Mouse (Mus musculus): Measurements from ENCODE around the gene Chrng. TPM values are rescaled to one million over a fixed set of nuclear protein-coding genes. Genes with fewer than 3 reads are reported as not detected.
A peak's percentile ranks its signal among the peaks of the same experiment; 100 is the strongest.

Chrng gene
- total RNA-seq, 1 experiment from 2014 or later, result not detected

DNA sequence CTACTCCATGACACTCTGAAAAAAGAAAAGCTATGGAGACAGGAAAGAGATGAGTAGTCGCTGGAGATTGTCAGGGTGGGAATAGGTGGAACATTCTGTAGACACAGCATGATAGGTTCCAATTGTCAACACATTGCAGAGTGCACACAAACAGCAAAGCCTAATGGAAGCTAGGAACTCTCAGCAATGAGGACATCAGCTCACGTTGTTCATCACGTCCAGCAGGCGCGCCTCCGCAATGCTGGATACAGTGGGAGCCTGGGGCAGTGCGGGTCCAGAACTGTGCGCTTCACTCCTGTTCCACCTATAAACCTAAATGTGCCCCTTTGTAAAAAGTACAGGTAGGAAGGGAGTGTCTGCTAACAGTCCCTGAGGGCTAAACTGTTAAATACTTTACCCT is 38.6 kb downstream of the Chrng start:
- no peak for ATAC-seq (replicated peaks; ENCODE audit: insufficient number of reproducible peaks, low FRiP score, low TSS enrichment, poor library complexity, severe bottlenecking)

GRCm38 (mm10) chr1:87245430-87245829 is 41.0 kb downstream of the Chrng start:
- no peak for ATAC-seq (replicated peaks; ENCODE audit: insufficient number of reproducible peaks, low FRiP score, low TSS enrichment, poor library complexity, severe bottlenecking)

GRCm38 (mm10) chr1:87245929-87246815 is 41.7 kb downstream of the Chrng start:
- ATAC-seq (replicated peaks; ENCODE audit: insufficient number of reproducible peaks, low FRiP score, low TSS enrichment, poor library complexity, severe bottlenecking), result peak; percentile 69

DNA sequence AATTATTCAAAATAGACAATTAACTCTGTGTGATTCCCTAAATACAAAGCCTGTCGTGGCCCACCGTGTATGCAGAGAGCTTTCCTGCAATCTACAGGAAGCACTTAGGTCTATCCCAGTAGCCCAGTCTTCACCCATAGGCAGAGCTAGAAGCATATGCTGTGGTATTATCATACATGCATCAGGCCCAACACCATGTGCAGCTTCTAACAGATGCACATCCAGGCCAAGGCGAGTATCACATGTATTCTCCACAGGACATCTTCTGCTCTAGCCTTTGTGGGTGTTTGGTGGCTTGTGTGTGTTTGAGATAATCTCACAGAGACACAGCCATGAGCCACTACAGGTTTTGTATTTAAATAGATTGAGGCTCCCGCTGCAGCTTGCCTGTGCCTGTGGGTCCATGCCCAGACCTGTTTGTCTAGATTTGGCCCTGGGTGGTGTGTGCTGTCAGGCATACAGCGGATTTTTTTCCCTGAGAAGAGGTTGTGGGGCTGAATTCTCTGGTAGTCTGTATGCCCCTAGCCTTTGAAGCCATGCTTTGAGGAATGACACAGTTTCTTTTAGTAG is 47.7 kb downstream of the Chrng start:
- ATAC-seq (replicated peaks; ENCODE audit: insufficient number of reproducible peaks, low FRiP score, low TSS enrichment, poor library complexity, severe bottlenecking), result no peak

DNA sequence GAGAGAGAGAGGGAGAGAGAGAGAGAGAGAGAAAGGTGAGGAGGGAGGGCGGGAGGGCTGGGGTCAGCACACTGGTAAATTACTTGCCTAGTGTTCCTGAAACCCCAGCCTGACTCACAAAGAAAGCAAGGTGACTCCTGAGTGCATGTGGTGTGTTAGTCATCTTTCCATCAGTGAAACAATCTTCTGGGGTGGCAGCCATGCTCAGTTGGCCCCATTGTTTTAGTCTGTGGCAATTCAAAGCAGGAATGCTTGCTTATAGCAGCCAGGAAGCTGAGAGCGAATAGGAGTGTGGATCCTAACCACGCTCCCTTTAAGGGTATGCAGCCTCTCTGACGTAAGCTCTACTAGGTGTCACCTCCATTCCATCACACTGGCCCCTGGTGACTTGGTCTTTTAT is 50.7 kb downstream of the Chrng start:
- no peak for ATAC-seq (replicated peaks; ENCODE audit: insufficient number of reproducible peaks, low FRiP score, low TSS enrichment, poor library complexity, severe bottlenecking)

DNA sequence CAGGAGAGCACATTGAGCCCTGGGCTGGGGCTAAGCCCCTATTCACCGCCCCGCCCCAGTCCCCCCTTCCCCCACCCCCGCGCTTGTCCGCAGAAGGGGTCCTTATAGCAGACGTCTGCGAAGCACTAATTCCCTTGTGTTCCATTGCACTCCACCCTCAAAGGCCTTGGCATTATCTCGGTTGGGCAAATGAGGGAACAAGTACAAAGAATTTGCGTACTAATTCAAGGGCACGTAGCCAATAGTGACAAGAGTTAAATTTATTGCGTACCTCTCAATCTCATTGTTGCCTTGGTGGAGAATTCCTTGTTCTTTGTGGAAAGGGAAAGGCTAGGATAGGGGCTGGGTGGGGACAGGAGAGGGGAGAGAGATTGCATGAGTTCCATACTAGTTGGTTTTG is 53.2 kb downstream of the Chrng start:
- ATAC-seq (replicated peaks; ENCODE audit: insufficient number of reproducible peaks, low FRiP score, low TSS enrichment, poor library complexity, severe bottlenecking), result no peak

DNA sequence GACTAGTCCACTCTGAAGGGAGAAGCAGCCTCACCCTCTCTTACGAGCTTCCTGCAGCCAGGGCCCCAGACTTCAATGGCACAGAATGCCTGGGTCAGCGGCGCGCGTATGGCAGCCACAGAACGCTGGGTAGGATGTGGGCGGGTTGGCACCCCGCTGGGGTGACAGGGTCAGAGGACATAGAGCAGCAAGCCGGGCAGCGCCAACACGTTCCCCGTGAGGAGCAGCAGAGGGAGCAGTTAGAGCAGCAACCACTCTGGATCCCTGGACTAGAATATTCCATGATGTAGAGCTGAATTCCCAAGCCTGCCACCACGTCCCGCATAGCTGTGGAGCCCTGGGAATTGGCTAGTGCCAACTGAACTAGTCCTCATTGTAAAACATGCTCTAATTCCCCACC is 54.0 kb downstream of the Chrng start:
- no peak for ATAC-seq (replicated peaks; ENCODE audit: insufficient number of reproducible peaks, low FRiP score, low TSS enrichment, poor library complexity, severe bottlenecking)

DNA sequence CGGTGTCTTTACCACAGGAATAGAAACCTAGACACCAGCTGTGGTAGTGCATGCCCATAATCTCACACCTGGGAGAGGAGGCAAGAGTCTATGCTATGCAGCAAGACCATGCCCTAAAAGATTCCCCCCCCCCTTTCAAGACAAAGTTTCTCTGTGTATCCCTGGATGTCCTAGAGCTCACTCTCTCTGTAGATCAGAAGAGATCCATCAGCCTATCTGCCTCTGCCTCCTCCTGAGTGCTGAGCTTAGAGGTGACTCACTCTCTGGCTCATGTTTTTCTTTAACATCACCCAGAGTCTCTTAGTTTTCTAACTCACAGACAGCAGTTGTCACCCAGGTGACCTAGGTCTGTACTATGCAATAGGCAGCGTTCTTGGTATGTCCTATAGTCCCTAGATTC is 54.9 kb downstream of the Chrng start:
- no peak for ATAC-seq (replicated peaks; ENCODE audit: insufficient number of reproducible peaks, low FRiP score, low TSS enrichment, poor library complexity, severe bottlenecking)

Other genes with a start within 250 kb of the Chrng start
- not detected in 3 replicates for gene Alppl2, start 114.7 kb upstream of the Chrng start, total RNA-seq (2017)
- gene Alpi, start 103.1 kb upstream of the Chrng start, total RNA-seq (2017), result not detected in 3 replicates
- gene Akp3, start 79.7 kb upstream of the Chrng start, total RNA-seq (2017), result not detected in 3 replicates
- not detected in 3 replicates for gene Ecel1, start 48.1 kb upstream of the Chrng start, total RNA-seq (2017)
- not detected in 3 replicates for gene Prss56, start 21.3 kb upstream of the Chrng start, total RNA-seq (2017)
- gene Chrnd, start 14.1 kb upstream of the Chrng start, total RNA-seq (2017), result not detected in 3 replicates
- 145 to 170 TPM (median 152 TPM) in 3 replicates for gene Eif4e2, start 9.3 kb downstream of the Chrng start, total RNA-seq (2017)
- gene Efhd1, start 59.7 kb downstream of the Chrng start, total RNA-seq (2017), result not detected in 3 replicates
- 61.3 to 144 TPM (median 71.3 TPM) in 3 replicates for gene Gigyf2, start 122.3 kb downstream of the Chrng start, total RNA-seq (2017)
- gene Kcnj13, start 190.1 kb downstream of the Chrng start, total RNA-seq (2017), result not detected in 3 replicates

All from monocyte, adult 5-6 weeks (primary cell).